Mouse (Mus musculus) erythroblast, embryonic 14.5 days (primary cell): ENCODE results near the gene Cblb.

Experiments used
- GATA1 ChIP-seq: IDR thresholded peaks from 2 replicates; pipeline ENCODE4 v1.6.1; 2012; ENCODE audit warnings: low read length, inconsistent platforms, mixed read lengths
- TAL1 ChIP-seq: IDR thresholded peaks from 3 replicates; pipeline ENCODE4 v1.6.1; 2012; ENCODE audit warnings: low read length, inconsistent platforms, mixed read lengths

DNA sequence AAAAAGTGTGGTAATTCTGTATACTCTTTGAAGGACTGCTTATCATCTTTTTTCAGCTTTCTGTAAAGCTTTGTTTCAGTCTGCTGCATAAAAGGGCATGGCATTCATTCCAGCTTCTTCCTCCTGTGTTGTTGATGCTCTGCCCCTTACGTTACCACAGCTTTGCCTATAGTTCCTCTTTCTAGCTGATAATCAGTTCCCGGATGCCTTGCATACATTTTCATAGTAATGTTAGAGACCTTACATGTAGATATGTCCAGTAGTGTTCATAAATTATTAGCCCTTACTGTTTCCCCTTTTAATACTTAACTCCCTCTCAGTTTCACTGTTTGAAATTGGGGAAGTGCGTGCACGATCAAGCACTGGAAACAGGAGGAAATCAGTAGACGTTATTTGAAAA lies 113.8 kb downstream of the Cblb start:
- no peak for TF ChIP-seq TAL1
- TF ChIP-seq GATA1 = no peak
